Mouse (Mus musculus) MEL-GATA-1-ER (cell line): ENCODE measurements around the gene Ftsj1.

Source experiments
- DNase-seq: peaks from one replicate; pipeline ENCODE4 v3.0.0-alpha.2; 2012; ENCODE audit warnings: low read depth; ENCODE audit errors: extremely low read depth

Ftsj1 gene

GRCm38 (mm10) chrX:8252334-8253285, at the start of gene Ftsj1:
Gene Ftsj1, minus strand, starts transcription at chrX:8252406.
- peak; percentile 97 for DNase-seq

GRCm38 (mm10) chrX:8288621-8289020, 36.4 kb upstream of the Ftsj1 start:
- no peak for DNase-seq

DNA sequence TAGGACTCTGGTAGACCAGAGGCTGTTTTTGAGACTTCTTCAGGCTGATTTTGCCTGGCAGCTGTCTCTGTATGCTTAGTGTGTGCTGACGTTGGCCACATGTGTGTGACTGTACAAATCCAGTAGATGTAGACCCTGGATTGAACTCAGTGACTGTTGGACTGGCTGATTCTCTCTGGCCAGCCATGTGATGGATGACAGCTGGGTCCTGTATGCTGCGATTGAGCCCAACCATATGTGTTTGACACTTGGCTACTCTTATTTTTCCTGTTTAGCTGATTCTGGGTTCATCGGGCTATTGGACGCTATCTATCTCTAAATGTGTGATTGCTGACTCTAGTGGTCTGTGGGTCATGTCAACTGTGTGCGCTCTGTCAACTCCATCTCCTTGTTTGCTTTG, 21.9 kb upstream of the Ftsj1 start:
- no peak for DNase-seq

- peak; percentile 83 for DNase-seq
Measured at GRCm38 (mm10) chrX:8272000-8272399, 19.8 kb upstream of the Ftsj1 start.

GRCm38 (mm10) chrX:8271083-8271820, 19.0 kb upstream of the Ftsj1 start, which contains the start of gene Slc38a5:
Gene Slc38a5, plus strand, starts transcription at chrX:8271133.
- no peak for DNase-seq

DNA sequence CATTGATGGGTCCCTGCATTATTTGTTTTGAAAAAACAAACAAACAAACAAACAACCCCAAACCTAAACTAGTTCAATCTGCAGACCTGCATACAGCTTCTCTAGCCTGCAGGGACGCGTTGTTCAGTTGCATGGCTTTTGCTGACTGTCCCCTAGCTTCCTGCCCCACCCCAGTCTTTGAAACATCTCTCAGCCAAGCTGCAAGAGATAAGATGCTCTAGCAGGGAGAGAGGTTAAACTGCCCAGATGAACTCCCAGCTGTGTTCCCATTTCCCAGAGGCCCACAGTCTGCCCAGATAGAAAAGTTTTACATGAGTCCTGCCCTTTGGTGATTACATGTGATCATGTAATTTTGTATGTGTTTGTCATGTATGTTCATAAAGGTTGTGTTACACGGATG, 12.0 kb upstream of the Ftsj1 start:
- peak; percentile 71 for DNase-seq

DNA sequence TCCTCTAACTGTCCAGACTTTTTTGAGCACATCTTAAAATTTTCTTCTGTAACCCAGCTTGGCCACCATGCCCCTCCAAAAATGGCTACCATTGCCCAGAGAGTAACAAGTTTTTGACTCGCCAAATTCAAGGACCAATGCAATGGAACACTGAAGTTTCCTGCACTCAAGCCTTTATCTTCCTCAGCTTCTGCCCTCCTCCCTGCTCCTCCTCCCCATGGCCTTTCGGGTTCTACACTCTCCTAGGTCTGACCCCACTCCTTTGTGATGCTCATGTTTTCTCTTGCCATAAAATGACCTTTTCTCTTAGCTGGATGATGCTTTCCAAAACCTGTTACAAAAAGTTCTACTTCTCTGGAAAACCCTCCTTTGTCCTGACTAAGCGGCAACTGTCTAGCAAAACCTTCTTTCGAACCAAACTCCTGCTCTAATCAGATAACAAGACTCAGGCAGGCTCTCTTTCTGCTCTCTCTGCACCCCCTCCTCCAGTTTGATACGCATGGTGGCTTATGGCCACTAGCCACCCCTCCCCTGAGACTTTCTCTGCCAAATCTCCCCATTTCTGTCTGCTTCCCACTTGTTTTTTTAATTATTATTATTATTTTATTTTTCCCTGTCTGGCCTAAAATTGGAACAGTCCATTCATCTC, 11.1 kb upstream of the Ftsj1 start:
- DNase-seq: no peak

DNA sequence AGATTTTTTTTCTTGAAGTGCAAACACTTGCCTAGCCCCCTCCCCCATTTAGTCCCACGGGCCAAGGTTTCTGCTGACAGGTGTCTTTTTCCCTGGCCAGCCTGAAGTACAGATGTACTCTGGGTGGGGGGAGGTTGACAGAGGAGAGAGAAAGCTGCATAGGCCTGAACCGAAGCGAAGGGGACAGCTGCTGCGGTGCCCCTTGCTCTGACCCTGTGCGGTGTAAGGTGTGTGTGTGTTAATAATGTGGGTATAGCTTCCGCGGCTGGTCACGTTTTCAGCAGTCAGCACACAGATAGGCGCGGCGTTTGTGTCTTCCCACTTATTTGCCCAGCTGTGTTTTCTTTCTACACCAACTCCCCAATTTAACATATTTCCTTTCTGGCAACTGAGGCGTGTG, 7.3 kb upstream of the Ftsj1 start:
- no peak for DNase-seq

DNA sequence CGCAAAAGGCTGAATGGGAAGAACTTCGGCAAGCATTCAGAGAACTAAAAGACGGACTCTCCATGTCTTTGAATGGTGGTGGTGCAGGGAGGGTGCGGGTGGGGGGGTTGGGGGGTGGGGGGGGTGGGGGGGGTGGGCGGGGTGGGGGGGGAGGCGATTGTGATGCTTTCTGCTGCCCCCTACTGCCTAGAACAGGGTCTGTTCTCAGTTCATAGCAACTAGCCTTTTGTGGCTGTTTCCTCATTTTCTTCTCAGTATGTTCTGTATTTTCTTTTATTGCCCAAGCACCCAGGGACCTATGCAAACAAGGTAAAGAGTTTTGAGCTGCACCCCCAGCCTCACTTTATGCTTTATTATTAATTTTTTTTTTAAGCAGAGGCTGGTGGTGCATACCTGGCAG, 3.6 kb upstream of the Ftsj1 start:
- no peak for DNase-seq

DNA sequence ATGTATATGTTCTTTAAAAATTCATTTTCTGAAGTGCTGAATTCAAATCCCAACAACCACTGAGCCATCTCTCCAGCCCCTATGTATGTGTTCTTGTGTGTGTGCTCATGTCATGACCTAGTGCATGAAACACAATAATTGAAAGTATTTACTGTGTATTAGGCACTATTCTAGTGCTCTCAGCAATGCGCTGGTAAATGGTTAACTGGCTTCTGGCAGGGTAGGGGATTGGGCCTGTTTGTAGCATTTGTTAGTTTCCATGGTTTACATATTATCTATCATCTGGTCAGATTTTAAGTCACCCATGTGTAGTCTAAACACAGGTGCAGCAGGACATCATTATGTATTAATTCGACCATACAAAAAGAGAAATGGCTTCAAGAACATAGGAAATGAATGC, 1.5 kb upstream of the Ftsj1 start:
- no peak for DNase-seq

DNA sequence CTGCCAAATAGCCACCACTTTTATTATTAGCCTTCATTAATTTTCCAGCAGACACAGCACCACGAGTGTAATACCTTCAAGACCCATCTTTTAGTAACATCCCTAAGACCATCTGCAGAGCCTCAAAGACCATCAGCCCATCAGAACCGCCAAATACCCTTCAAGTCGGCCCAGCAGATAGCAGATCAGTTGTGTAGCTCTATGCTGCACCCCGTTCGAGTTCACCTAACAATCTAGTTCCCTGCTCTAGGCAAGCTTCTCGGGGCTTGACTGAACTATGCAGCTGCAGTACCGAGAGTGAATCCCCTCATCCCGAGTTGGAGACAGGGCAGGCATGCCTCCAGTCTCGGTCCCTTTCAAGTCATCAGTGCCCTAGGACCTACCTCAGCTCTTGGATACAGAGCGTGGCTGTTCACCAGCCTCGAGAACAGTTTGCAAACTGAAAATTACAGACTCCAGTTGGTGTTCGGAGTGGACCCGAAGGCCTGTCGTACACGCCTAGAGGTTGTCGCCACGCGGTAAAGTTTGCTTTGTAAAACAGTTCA, 345 bp downstream of the Ftsj1 start:
- no peak for DNase-seq

DNA sequence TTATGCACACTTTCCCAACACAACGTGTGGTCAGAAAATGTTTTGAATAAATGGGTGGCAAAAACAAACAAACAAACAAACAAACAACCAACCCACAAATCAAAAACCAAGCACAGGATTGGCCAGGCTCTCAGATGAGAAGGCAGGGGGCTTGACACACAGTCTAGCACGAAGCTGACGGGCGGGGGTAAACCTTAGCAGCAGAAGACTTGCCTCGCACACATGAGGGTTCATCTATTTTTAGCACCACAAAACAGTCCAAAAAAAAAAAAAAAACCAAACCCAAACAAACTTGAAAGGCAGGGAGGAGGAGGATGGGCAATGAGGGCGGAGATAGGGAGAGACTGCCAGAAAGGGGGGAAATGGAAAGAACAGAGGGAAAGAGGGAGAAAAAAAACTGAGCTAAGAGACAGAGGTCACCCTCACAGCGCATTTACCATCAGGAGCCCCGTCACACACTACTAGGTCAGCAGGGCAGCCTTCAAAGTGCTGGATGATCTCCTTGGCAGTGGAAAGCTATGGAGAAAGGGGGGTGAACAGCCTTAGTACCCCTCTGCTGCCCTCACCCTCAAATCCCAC, 3.6 kb downstream of the Ftsj1 start:
- no peak for DNase-seq

DNA sequence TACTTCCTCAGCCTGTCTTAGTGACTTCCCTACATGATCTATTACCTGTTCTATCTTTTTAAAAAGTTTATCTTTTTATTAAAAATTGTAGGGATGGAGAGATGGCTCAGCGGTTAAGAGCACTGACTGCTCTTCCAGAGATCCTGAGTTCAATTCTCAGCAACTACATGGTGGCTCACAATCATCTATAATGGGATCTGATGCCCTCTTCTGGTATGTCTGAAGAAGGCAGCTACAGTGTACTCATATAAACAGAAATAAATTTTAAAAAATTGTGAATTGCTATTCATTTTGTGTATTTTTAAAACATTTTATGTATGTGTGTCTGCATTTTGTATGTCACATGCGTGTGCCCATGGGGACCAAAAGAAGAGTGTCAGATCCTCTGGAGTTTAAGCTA, 4.5 kb downstream of the Ftsj1 start:
- DNase-seq: no peak

GRCm38 (mm10) chrX:8238804-8239395, 13.3 kb downstream of the Ftsj1 start:
- no peak for DNase-seq

DNA sequence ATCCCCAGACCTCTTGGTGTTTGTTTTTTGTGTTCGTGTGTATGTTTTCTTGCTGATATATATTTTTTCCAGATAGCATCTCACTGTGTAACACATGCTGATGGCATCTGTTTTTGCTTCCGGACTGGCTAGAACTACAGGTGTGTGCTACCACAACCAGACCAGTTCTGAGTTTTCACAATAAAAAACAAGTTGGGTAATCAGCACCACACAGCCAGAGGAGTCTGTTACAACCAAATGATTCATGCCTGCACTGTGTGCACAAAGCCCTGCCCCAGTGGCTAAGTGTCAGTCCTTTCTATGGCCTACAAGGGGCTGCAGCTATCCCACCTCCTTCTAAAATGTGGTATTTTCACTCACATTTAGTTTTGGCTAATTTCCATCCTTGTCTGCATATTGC, 15.5 kb downstream of the Ftsj1 start:
- no peak for DNase-seq

DNA sequence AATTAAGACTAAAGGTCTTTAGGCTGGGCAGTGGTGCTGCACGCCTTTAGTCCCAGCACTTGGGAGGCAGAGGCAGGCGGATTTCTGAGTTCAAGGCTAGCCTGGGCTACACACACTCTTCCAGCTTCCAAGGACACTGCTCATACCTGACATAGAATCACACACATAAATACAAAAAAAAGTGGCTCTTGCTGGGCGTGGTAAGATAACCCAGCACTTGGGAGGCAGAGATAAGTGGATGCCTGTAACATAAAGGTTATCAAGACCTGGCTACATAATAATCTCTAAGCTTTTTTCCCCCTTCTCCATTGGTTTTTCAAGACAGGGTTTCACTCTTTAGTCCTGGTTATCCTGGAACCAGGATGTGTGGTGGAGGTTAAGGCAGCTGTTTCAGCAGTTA, 18.6 kb downstream of the Ftsj1 start:
- DNase-seq: no peak

DNA sequence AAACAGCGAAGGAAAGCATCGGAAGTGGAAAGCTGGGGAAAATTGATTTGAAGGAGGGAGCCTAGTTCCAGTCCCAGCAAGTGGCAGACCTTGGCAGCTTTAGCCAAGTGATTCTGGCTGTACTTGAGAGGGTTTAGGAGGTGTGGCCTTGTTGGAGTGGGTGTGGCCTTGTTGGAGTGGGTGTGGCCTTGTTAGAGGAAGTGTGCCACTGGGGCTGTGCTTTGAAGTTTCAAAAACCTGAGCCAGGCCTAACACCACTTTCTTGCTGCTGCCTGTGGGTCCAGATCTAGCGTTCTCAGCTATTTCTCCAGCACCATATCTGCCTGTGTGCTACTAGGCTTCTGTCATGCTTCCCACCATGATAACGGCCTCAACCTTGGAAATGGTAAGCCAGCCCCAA, 21.9 kb downstream of the Ftsj1 start:
- DNase-seq: peak; percentile 49

- DNase-seq: no peak
Measured at GRCm38 (mm10) chrX:8223473-8223872, 28.7 kb downstream of the Ftsj1 start.

DNA sequence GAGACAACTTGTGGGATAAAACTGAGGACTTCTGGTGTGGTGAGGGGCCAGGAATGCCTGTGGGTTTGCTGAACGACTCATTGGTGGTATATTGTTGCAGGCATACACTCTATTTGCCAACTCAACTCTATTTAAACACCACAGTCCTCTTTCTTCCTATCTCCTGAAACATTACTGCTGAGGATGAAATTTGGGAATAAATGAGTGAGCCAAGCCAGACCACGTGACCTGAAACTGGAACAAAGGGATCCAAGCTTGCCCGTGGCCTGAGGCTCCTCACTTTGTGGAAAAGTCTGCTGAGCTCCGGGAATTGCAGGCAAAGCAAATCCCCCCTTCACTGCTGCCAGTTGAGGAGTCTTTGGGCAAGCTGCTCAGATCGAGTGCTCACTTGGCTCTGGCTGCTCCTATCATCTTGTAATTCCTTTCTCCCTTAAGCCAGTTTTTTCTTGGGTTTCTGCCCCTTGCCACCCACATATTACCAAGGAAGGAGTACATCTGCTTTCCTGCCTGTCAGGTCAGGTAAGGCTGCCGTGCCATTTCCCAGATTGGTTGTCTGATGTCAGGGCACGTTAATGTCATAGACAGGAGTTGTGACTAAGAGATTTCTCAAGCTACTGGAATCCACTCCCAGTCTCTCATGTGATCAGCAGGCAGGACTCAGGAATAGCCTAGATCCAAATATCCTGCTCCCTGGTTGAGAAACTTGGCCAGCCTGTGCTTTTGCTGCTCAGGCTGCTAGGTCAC, 29.4 kb downstream of the Ftsj1 start:
- no peak for DNase-seq

DNA sequence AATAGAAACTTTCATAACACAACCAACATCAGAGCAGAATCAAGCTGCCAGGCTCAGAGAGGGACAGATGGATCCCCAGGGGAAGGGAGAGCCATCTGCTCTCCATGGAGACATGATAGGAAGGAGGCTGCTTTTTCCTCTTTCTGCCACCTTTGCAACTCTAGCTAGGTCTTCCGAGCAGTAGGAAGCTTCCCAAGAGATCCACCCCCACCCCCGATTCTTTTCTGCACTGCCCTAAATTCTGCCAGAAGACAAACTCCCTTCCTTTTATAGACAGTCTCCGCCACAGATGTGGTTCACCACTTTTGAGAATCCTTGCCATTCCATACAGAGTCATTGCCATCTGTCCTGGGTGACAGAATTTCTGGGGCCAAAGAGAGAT, 29.9 kb downstream of the Ftsj1 start:
- DNase-seq: no peak
